19 mouse cellular contexts compared by ENCODE assay signal in genomic region chr5:106671893-106672292, GRCm38 (mm10). TPM values are rescaled to one million over a fixed set of nuclear protein-coding genes. Genes with fewer than 3 reads are reported as not detected.
DNase-seq lines count a peak whose midpoint lies in the region; ATAC-seq lines count a peak whose summit lies in the region.
"Had no signal": no experiment of that assay in that cellular context is flagged by ENCODE, and none has a peak within 500 bp of the region (broad histone marks: within the 10 kb centered on the region; RNA-seq: fewer than 3 reads in every experiment).

No protein-coding gene starts in this region.

- H3K4me2 ChIP-seq in heart, embryonic 12.5 days, result no peak overlapping the region
- no peak overlapping the region for H3K4me2 ChIP-seq in heart, embryonic 11.5 days
- no peak overlapping the region for H3K4me2 ChIP-seq in kidney, embryonic 16.5 days (replicated peaks; ENCODE audit: low read depth, low read length)
- no peak overlapping the region for H3K4me2 ChIP-seq in neural tube, embryonic 15.5 days
- H3K4me2 ChIP-seq: embryonic facial prominence, embryonic 13.5 days; forebrain, embryonic 15.5 days had no signal

- no peak for ATAC-seq in heart, embryonic 12.5 days (ENCODE audit: insufficient number of reproducible peaks, low FRiP score)
- no peak for ATAC-seq in heart, embryonic 11.5 days (replicated peaks; ENCODE audit: insufficient number of reproducible peaks, low FRiP score, low TSS enrichment)
- no peak for ATAC-seq in kidney, embryonic 16.5 days (ENCODE audit: low FRiP score, low TSS enrichment)
- ATAC-seq in neural tube, embryonic 15.5 days (ENCODE audit: low FRiP score), result no peak
- 0 out of 2 replicates have a peak, but pooled peaks have one; percentile 19 for ATAC-seq in megakaryocyte-erythroid progenitor cell, adult 5-6 weeks (replicated peaks; ENCODE audit: low FRiP score, low TSS enrichment, poor library complexity, severe bottlenecking)
- ATAC-seq: forebrain, embryonic 15.5 days; hindbrain, postnatal 0 days had no signal

- peaks cover 18% of the 10 kb centered on the region for H3K4me1 ChIP-seq in heart, embryonic 12.5 days (replicated peaks)
- 0 out of 2 replicates have a peak, but pooled peaks cover 3% of the 10 kb centered on the region for H3K4me1 ChIP-seq in heart, embryonic 11.5 days (ENCODE audit: control insufficient read depth, insufficient read depth, low read length)
- 0 out of 2 replicates have a peak, but pooled peaks cover 2% of the 10 kb centered on the region for H3K4me1 ChIP-seq in kidney, embryonic 16.5 days (ENCODE audit: insufficient read depth, low read length)
- peaks cover 3% of the 10 kb centered on the region; the same call in 1 of the 2 replicates for H3K4me1 ChIP-seq in neural tube, embryonic 15.5 days
- H3K4me1 ChIP-seq: embryonic facial prominence, embryonic 13.5 days had no signal

- 0 out of 2 replicates have a peak, but pooled peaks cover 2% of the 10 kb centered on the region for H3K9me3 ChIP-seq in heart, embryonic 12.5 days (replicated peaks)
- H3K9me3 ChIP-seq in heart, embryonic 11.5 days (replicated peaks; ENCODE audit: control insufficient read depth, low read length), result no peaks in the 10 kb centered on the region
- no peaks in the 10 kb centered on the region for H3K9me3 ChIP-seq in kidney, embryonic 16.5 days (ENCODE audit: low read length)
- H3K9me3 ChIP-seq in neural tube, embryonic 15.5 days (replicated peaks), result no peaks in the 10 kb centered on the region
- H3K9me3 ChIP-seq: embryonic facial prominence, embryonic 13.5 days; forebrain, embryonic 15.5 days; midbrain, embryonic 10.5 days had no signal

- H3K27ac ChIP-seq in heart, embryonic 12.5 days (ENCODE audit: poor library complexity, severe bottlenecking), result peak overlapping the region; percentile 47; the same call in 1 of the 2 replicates
- H3K27ac ChIP-seq in heart, embryonic 11.5 days (ENCODE audit: low read depth, low read length), result no peak overlapping the region
- H3K27ac ChIP-seq in kidney, embryonic 16.5 days (ENCODE audit: low read length), result no peak overlapping the region
- H3K27ac ChIP-seq in neural tube, embryonic 15.5 days (replicated peaks), result 0 out of 2 replicates have a peak overlapping the region, but pooled peaks have one; percentile 3
- H3K27ac ChIP-seq: embryonic facial prominence, embryonic 13.5 days; forebrain, embryonic 15.5 days; hindbrain, postnatal 0 days; midbrain, embryonic 10.5 days had no signal

- peak; percentile 14 for DNase-seq in kidney, postnatal 14 days
- no peak for DNase-seq in neural tube, embryonic 10.5 days (ENCODE audit: extremely low spot score, low spot score)
- DNase-seq in spleen, postnatal 36 days (ENCODE audit: low spot score in 2 of 2), result no peak
- DNase-seq: adrenal gland, postnatal 36 days; cerebellum, adult 11-12 months; cerebellum, postnatal 14 days; gastrocnemius, postnatal 25 days; kidney, adult 8-10 months; retina, postnatal 1 day had no signal

- H3K9ac ChIP-seq in heart, embryonic 12.5 days, result no peak overlapping the region
- H3K9ac ChIP-seq in heart, embryonic 11.5 days (ENCODE audit: low read depth, low read length), result no peak overlapping the region
- no peak overlapping the region for H3K9ac ChIP-seq in kidney, embryonic 16.5 days (replicated peaks; ENCODE audit: low read length)
- no peak overlapping the region for H3K9ac ChIP-seq in neural tube, embryonic 15.5 days (replicated peaks)
- H3K9ac ChIP-seq: embryonic facial prominence, embryonic 13.5 days; forebrain, embryonic 15.5 days had no signal

- no peak overlapping the region for H3K4me3 ChIP-seq in heart, embryonic 12.5 days
- no peak overlapping the region for H3K4me3 ChIP-seq in heart, embryonic 11.5 days (ENCODE audit: low read depth, low read length)
- no peak overlapping the region for H3K4me3 ChIP-seq in kidney, embryonic 16.5 days (ENCODE audit: low read length)
- no peak overlapping the region for H3K4me3 ChIP-seq in neural tube, embryonic 15.5 days (replicated peaks)
- H3K4me3 ChIP-seq: embryonic facial prominence, embryonic 13.5 days; forebrain, embryonic 15.5 days; midbrain, embryonic 10.5 days had no signal

- H3K27me3 ChIP-seq in heart, embryonic 12.5 days (replicated peaks), result no peaks in the 10 kb centered on the region
- no peaks in the 10 kb centered on the region for H3K27me3 ChIP-seq in heart, embryonic 11.5 days (ENCODE audit: control insufficient read depth, insufficient read depth, low read length)
- H3K27me3 ChIP-seq in kidney, embryonic 16.5 days (ENCODE audit: insufficient read depth, low read length), result no peaks in the 10 kb centered on the region
- no peaks in the 10 kb centered on the region for H3K27me3 ChIP-seq in neural tube, embryonic 15.5 days (replicated peaks)
- H3K27me3 ChIP-seq: CH12.LX; embryonic facial prominence, embryonic 13.5 days; forebrain, embryonic 15.5 days had no signal

- WGBS in heart, embryonic 12.5 days, result 68% methylated on average over 3 of the region's 3 CpGs
- WGBS in heart, embryonic 11.5 days (ENCODE audit: insufficient replicate concordance), result 70% methylated on average over 3 of the region's 3 CpGs
- 68% methylated on average over 3 of the region's 3 CpGs for WGBS in kidney, embryonic 16.5 days
- WGBS in neural tube, embryonic 15.5 days, result 85% methylated on average over 3 of the region's 3 CpGs

- H3K36me3 ChIP-seq in heart, embryonic 12.5 days, result peaks cover 32% of the 10 kb centered on the region
- H3K36me3 ChIP-seq in heart, embryonic 11.5 days (ENCODE audit: control insufficient read depth, insufficient read depth, low read length), result peaks cover 6% of the 10 kb centered on the region; the same call in 1 of the 2 replicates
- H3K36me3 ChIP-seq in kidney, embryonic 16.5 days (ENCODE audit: insufficient read depth, low read length), result peaks cover 10% of the 10 kb centered on the region; the same call in 1 of the 2 replicates
- H3K36me3 ChIP-seq in neural tube, embryonic 15.5 days, result 0 out of 2 replicates have a peak, but pooled peaks cover 4% of the 10 kb centered on the region
- H3K36me3 ChIP-seq: forebrain, embryonic 15.5 days had no signal

RNA-seq across cellular contexts. Expression of gene Zfp644, which starts 25.2 kb away (rescaled TPM):
- polyA plus RNA-seq in heart, embryonic 12.5 days (2016; fragmentation: Nextera tagmentation; extraction: Ambion mirVana), result 61.1 and 63.7 TPM in 2 replicates
- 57.5 and 82.8 TPM in 2 replicates for polyA plus RNA-seq in heart, embryonic 11.5 days (2014; fragmentation: Nextera tagmentation; extraction: Ambion mirVana)
- 44.8 and 59.8 TPM in 2 replicates for polyA plus RNA-seq in kidney, embryonic 16.5 days (2015; fragmentation: Nextera tagmentation; extraction: Ambion mirVana)
- 58.3 and 63.2 TPM in 2 replicates for polyA plus RNA-seq in neural tube, embryonic 15.5 days (2015; fragmentation: Nextera tagmentation; extraction: Ambion mirVana)
- total RNA-seq in megakaryocyte-erythroid progenitor cell, adult 5-6 weeks (2014; fragmentation: Nextera tagmentation), result 96.0 and 98.1 TPM in 2 replicates
- total RNA-seq in megakaryocyte-erythroid progenitor cell, adult 5-6 weeks (2017), result 75.3 and 86.9 TPM in 2 replicates

Comparison
In these comparisons a context has a peak if more than half of its experiments do, and no peak if none do; other contexts are left out.
1. H3K27ac ChIP-seq: peak in heart, embryonic 12.5 days (single experiment) and neural tube, embryonic 15.5 days (single experiment); none in heart, embryonic 11.5 days (single experiment) and kidney, embryonic 16.5 days (single experiment).